In the genomic region with DNA sequence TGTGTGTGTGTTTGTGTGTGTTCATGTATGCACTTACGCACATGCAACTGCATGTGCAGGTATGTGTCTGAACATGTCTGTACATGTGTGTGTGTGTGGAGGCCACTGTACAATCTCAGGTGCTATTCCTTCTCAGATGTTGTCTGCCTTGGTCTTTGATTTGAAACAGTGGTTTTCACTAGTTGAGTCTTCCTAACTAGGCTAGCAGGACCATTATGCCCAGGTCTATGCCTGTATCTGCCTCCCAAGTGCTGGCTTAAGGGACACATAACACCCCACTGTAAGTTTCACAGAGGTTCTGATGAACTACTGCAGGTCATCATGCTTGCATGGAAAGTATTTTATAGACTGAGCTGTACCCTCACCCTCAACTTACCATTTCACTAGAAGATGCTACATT, we compare ENCODE assay signal across 20 mouse cellular contexts.
DNase-seq lines count a peak whose midpoint lies in the region; ATAC-seq and TF ChIP-seq lines count a peak whose summit lies in the region.
"Had no signal": no experiment of that assay in that cellular context is flagged by ENCODE, and none has a peak within 500 bp of the region (broad histone marks: within the 10 kb centered on the region; RNA-seq: fewer than 3 reads in every experiment).

No protein-coding gene starts in this region.

- no peaks in the 10 kb centered on the region for H3K27me3 ChIP-seq in liver, embryonic 12.5 days (replicated peaks)
- H3K27me3 ChIP-seq in liver, postnatal 0 days (ENCODE audit: insufficient read depth, low read length) = no peaks in the 10 kb centered on the region
- H3K27me3 ChIP-seq: embryonic facial prominence, embryonic 13.5 days; heart, embryonic 13.5 days; hindbrain, embryonic 15.5 days had no signal

- TF ChIP-seq CTCF in liver, postnatal 0 days (IDR thresholded peaks at IDR 0.05; ENCODE audit: low read depth) = no peak

- H3K4me1 ChIP-seq in liver, embryonic 12.5 days = peaks cover 19% of the 10 kb centered on the region
- no peaks in the 10 kb centered on the region for H3K4me1 ChIP-seq in liver, postnatal 0 days (ENCODE audit: insufficient read depth)
- H3K4me1 ChIP-seq: embryonic facial prominence, embryonic 13.5 days; heart, embryonic 13.5 days; hindbrain, embryonic 15.5 days had no signal

- no peaks in the 10 kb centered on the region for H3K9me3 ChIP-seq in liver, embryonic 12.5 days (replicated peaks)
- no peaks in the 10 kb centered on the region for H3K9me3 ChIP-seq in liver, postnatal 0 days (ENCODE audit: low read length)
- H3K9me3 ChIP-seq: embryonic facial prominence, embryonic 13.5 days; heart, embryonic 13.5 days; hindbrain, embryonic 15.5 days had no signal

- 89% methylated on average over 1 of the region's 1 CpGs for WGBS in liver, embryonic 12.5 days (ENCODE audit: insufficient replicate concordance)
- 93% methylated on average over 1 of the region's 1 CpGs for whole genome bisulfite sequencing in liver, postnatal 0 days (ENCODE audit: insufficient replicate concordance)

- peak overlapping the region; percentile 28; the same call in 1 of the 2 replicates for H3K4me2 ChIP-seq in liver, embryonic 12.5 days
- H3K4me2 ChIP-seq in liver, postnatal 0 days (ENCODE audit: low read depth, low read length) = peak overlapping the region; percentile 63
- H3K4me2 ChIP-seq: embryonic facial prominence, embryonic 13.5 days; heart, embryonic 13.5 days; hindbrain, embryonic 15.5 days had no signal

- ATAC-seq in liver, embryonic 12.5 days = no peak
- ATAC-seq in liver, postnatal 0 days = no peak
- ATAC-seq: forebrain, embryonic 14.5 days had no signal

- no peak for TF ChIP-seq EP300 in liver, postnatal 0 days (IDR thresholded peaks at IDR 0.05; ENCODE audit: low read depth)

- DNase-seq in 416B (ENCODE audit: low read depth) = peak; percentile 63
- DNase-seq in CD4-positive helper T cell, adult 2 months (ENCODE audit: low read depth, low spot score) = peak; percentile 26
- no peak for DNase-seq in liver, postnatal 0 days
- DNase-seq in layer of hippocampus, adult 9-11 months = no peak
- DNase-seq in Muller cell, postnatal 12 days (ENCODE audit: inconsistent ontology term) = no peak
- DNase-seq: adrenal gland, adult 2 months; adrenal gland, postnatal 25 days; B cell, adult 2 months; cerebellum, adult 18-20 months; cerebellum, adult 9-11 months; cerebellum, postnatal 36 days; gastrocnemius, adult 2 months; gastrocnemius, postnatal 36 days; heart, adult 11 months; heart, postnatal 36 days had no signal

- H3K9ac ChIP-seq in liver, embryonic 12.5 days = peak overlapping the region; percentile 12; the same call in 1 of the 2 replicates
- no peak overlapping the region for H3K9ac ChIP-seq in liver, postnatal 0 days (replicated peaks)
- H3K9ac ChIP-seq: embryonic facial prominence, embryonic 13.5 days; heart, embryonic 13.5 days; hindbrain, embryonic 15.5 days had no signal

- H3K4me3 ChIP-seq in liver, embryonic 12.5 days = no peak overlapping the region
- H3K4me3 ChIP-seq in liver, postnatal 0 days (ENCODE audit: low read depth, low read length) = no peak overlapping the region
- H3K4me3 ChIP-seq: embryonic facial prominence, embryonic 13.5 days; gastrocnemius, adult 2 months; heart, embryonic 13.5 days; hindbrain, embryonic 15.5 days had no signal

- H3K27ac ChIP-seq in liver, embryonic 12.5 days = 0 out of 2 replicates have a peak overlapping the region, but pooled peaks have one; percentile 14
- no peak overlapping the region for H3K27ac ChIP-seq in liver, postnatal 0 days (ENCODE audit: low read depth)
- H3K27ac ChIP-seq: embryonic facial prominence, embryonic 13.5 days; gastrocnemius, adult 2 months; heart, embryonic 13.5 days; hindbrain, embryonic 15.5 days had no signal

- H3K36me3 ChIP-seq in liver, embryonic 12.5 days = no peaks in the 10 kb centered on the region
- no peaks in the 10 kb centered on the region for H3K36me3 ChIP-seq in liver, postnatal 0 days (replicated peaks; ENCODE audit: insufficient read depth, low read length)
- H3K36me3 ChIP-seq: embryonic facial prominence, embryonic 13.5 days; heart, embryonic 13.5 days; hindbrain, embryonic 15.5 days had no signal

Comparison
In these comparisons a context has a peak if more than half of its experiments do, and no peak if none do; other contexts are left out.
1. DNase-seq: peak in 416B (single experiment) and CD4-positive helper T cell, adult 2 months (single experiment); none in liver, postnatal 0 days (single experiment), layer of hippocampus, adult 9-11 months (single experiment) and Muller cell, postnatal 12 days (single experiment).